Mouse (Mus musculus) small intestine, adult 2 months (tissue): Measurements from ENCODE around the gene Prr5l. TPM values are rescaled to one million over a fixed set of nuclear protein-coding genes. Genes with fewer than 3 reads are reported as not detected.

Source experiments
- H3K27ac ChIP-seq: fragments of 200-500 bp; 2 replicates; pipeline ENCODE4 v1.5.1; 2012; ENCODE audit warnings: low read depth, low read length, control low read depth, inconsistent platforms; ENCODE audit not compliant: insufficient read depth
- H3K27me3 ChIP-seq: fragments of 200-500 bp; 2 replicates; pipeline ENCODE4 v1.6.1; 2012; ENCODE audit warnings: mild to moderate bottlenecking, moderate library complexity, low read length, inconsistent platforms; ENCODE audit not compliant: control insufficient read depth, insufficient read depth
- H3K36me3 ChIP-seq: fragments of 200-500 bp; 2 replicates; pipeline ENCODE4 v1.6.1; 2012; ENCODE audit warnings: mild to moderate bottlenecking, low read length, control low read depth, inconsistent platforms; ENCODE audit not compliant: control insufficient read depth, insufficient read depth
- H3K4me1 ChIP-seq: fragments of 200-500 bp; 2 replicates; pipeline ENCODE4 v1.6.1; 2012; ENCODE audit warnings: low read length, inconsistent platforms, mixed read lengths; ENCODE audit not compliant: control insufficient read depth, insufficient read depth, insufficient read length
- H3K4me3 ChIP-seq: fragments of 200-500 bp; 2 replicates; pipeline ENCODE4 v1.5.1; 2012; ENCODE audit warnings: low read depth, mild to moderate bottlenecking, control low read depth, inconsistent platforms, low read length, moderate library complexity
- CTCF ChIP-seq: fragments of 200-500 bp; IDR thresholded peaks from 2 replicates; pipeline ENCODE4 v1.5.1; 2012; ENCODE audit warnings: low read depth, mild to moderate bottlenecking, control low read depth, inconsistent platforms, low read length, moderate library complexity, mixed read lengths; ENCODE audit not compliant: insufficient replicate concordance, insufficient read length; ENCODE audit errors: extremely low read depth
- POLR2A ChIP-seq: fragments of 200-500 bp; IDR thresholded peaks from 2 replicates; pipeline ENCODE4 v1.6.1; 2012; ENCODE audit warnings: low read depth, mild to moderate bottlenecking, control low read depth, inconsistent platforms, low read length, moderate library complexity
- WGBS: fragments of 180-500 bp; shearing (Covaris S2); methylation state at CpG from one replicate; pipeline ENCODE4 v1.1.7; 2018; 5-methylcytosine and 5-hydroxymethylcytosine counted together
- polyA plus RNA-seq: library from polyadenylated mRNA; depleted of rRNA; stranded (reverse); fragments of >200 nt; gene quantifications from 2 replicates; pipeline ENCODE4 v1.2.3, GENCODE M21; 2012

Prr5l gene
- polyA plus RNA-seq, 1 experiment: 3.9 TPM

DNA sequence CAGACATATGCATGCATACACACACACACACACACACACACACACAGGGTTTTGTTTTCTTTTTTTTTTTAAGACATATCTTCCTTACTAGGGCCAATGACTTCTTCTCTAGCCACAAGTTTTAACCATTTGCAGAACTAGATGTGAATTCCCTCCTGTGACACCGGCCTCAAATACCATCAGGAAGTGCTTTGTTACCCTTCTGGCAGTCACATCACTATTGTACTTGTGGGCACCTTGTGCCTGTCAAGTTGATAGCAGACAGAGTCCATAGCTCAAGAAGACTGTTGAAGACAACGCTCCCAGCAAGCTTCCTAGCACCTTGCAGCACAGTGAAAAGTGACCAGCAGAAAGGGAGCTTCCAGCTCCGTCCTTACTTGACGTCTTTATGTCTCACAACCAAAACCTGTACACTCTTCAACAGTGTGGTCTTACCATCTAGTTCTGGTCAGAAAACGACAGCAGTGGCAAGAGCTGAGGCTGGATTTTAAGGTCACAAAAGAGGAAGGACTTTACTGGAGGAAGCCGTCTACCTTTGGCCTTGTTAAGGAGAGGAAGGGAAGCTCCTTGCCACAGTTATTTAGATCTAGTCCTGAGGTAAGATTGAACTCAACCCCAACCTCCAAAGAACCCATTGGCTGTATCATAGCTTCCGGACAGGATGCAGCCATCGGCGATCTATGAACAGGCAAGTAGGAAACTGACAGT is 47.9 kb downstream of the Prr5l start:
- 78% methylated on average over 9 of the region's 9 CpGs for WGBS

DNA sequence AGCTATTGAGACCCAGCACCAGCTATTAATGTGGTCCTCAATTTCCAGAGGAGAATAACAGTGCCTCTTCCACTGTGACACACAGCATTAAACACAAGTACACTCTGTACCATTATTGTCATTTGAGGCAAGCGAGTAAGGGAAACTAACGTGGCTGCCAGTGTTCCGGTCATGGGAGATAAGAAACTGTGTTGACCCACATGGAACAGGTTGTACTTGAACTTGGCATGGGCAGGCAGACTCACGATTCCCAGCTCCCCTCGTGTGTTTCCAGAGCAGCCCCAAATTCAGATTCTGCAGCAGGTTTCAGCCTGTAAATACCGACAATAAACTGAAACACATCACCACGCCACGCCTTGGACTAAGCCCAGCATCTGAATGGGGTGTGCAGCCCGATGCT is 50.5 kb downstream of the Prr5l start:
- 0 out of 2 replicates have a peak, but pooled peaks cover 2% of the 10 kb centered on the region for H3K27me3 ChIP-seq
- no peaks in the 10 kb centered on the region for H3K36me3 ChIP-seq
- H3K4me3 ChIP-seq: no peak overlapping the region
- 54% methylated on average over 9 of the region's 9 CpGs for WGBS
- H3K4me1 ChIP-seq: peaks cover 8% of the 10 kb centered on the region
- H3K27ac ChIP-seq: no peak overlapping the region
- TF ChIP-seq CTCF: no peak
- no peak for TF ChIP-seq POLR2A

More for the DNA sequence above, 47.9 kb downstream of the Prr5l start:
- peaks cover 3% of the 10 kb centered on the region; the same call in 1 of the 2 replicates for H3K4me1 ChIP-seq
- TF ChIP-seq POLR2A (no peak), CTCF (no peak)
- H3K27me3 ChIP-seq: 0 out of 2 replicates have a peak, but pooled peaks cover 2% of the 10 kb centered on the region
- no peak overlapping the region for H3K27ac ChIP-seq
- H3K4me3 ChIP-seq: no peak overlapping the region
- H3K36me3 ChIP-seq: no peaks in the 10 kb centered on the region

DNA sequence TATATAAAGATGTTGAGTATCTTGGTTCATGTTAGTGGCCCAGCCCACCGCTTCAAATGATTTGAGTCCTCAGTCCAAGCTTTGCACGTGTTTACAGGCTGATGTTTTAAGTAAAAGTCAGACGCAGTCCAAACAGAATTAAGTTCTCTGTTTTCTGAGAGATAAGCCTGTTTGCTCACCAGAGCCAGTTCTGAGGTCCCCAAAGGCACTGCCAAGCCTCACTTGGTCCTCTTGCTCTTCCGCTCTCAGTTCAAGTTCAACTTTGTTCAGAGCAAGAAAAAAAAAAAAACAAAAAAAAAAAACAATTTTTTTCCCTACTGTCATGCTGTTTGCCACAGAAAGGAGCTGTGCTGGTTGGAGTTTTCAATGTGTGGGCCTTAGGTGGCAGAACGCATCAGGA is 51.0 kb downstream of the Prr5l start:
- Histone ChIP-seq H3K36me3 (no peaks in the 10 kb centered on the region), H3K27me3 (0 out of 2 replicates have a peak, but pooled peaks cover 2% of the 10 kb centered on the region), H3K4me3 (no peak overlapping the region), H3K27ac (no peak overlapping the region), H3K4me1 (peaks cover 13% of the 10 kb centered on the region)
- 80% methylated on average over 5 of the region's 5 CpGs for WGBS
- TF ChIP-seq POLR2A: no peak
- no peak for TF ChIP-seq CTCF

DNA sequence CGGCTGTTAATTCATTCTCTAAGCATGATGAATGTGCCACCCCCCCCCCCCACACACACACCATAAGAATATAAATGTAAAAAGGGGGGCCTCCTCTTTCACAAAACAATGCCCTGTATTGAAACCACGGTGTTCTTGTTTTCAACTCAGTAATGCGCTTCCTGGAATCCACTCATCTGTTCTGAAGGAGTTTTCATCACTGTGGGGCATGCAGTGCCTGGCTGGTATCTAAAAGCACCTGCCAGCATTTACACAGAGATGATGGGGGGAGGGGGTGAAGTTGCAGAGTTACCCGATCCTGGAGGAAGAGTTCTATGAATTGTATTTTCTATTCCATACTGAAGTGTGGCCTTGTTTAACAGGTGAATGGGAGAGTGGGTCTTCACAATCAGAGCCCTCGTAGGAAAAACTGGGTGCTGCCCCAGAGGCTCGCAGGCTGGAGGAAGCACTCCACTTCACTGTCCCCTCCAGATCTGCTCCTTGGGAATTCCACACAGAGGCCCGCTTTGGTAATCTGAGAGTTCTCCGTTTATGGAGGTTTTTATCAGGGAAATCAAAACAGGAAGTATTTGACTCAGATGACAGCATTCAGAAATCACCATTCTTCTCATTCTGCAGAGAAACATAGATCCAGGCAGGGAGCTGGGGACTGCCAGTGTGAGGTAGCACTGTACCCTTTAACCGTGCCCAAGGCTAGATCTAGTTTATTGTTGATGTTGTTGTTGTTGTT is 52.5 kb downstream of the Prr5l start:
- Histone ChIP-seq H3K4me3 (no peak overlapping the region), H3K27me3 (no peaks in the 10 kb centered on the region), H3K4me1 (peaks cover 14% of the 10 kb centered on the region), H3K27ac (no peak overlapping the region), H3K36me3 (no peaks in the 10 kb centered on the region)
- TF ChIP-seq POLR2A (no peak), CTCF (no peak)
- 28% methylated on average over 9 of the region's 9 CpGs for WGBS

DNA sequence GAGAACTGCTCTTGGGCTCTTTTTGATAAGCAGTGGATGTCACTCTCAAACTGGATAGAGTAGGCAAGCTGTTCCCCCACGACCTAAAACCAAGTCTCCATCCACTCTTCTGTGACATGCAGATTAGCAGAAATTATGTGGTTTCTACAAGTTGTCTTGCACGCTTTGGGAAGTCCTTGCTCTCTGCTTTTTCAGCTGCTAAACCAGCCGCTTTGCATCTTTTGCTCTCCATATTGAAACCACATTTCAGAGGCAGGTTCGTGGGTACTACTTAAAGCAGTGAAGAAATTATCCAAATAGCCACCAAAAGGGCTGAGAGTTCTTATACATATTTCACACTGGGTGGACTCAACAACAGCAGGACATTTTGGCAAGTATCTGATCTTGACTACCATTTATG is 53.8 kb downstream of the Prr5l start:
- Histone ChIP-seq H3K36me3 (no peaks in the 10 kb centered on the region), H3K27ac (no peak overlapping the region), H3K27me3 (no peaks in the 10 kb centered on the region), H3K4me1 (peaks cover 14% of the 10 kb centered on the region), H3K4me3 (no peak overlapping the region)
- TF ChIP-seq POLR2A (no peak), CTCF (no peak)
- WGBS: 83% methylated on average over 4 of the region's 4 CpGs

DNA sequence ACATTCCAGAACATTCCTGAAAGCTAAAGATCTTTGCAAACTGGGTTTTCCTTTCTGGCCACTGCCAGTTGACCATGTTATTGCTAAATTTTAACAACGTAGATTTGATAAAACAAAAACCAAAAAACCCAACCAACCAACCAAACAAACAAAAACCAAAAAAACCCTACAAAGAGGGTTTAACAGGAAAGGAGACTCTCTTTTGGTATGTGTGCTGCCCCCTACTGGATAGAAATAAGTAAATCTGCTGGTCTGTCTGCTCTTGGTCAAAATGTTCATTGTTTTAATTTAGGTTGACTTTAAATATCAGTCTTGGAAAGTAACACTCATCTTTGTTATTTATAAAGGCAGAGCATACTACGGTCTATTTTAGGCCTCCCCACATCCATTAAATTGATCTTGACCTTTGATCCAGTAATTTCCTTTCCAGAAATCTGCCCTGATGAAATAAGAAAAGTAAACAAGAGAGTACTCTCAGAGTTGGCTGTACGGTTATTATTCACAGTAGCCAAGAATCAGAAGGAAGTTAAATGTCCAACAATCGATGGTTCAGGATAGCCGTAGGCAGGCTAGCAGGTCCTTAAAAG is 54.7 kb downstream of the Prr5l start:
- Histone ChIP-seq H3K36me3 (no peaks in the 10 kb centered on the region), H3K4me1 (peaks cover 14% of the 10 kb centered on the region), H3K4me3 (no peak overlapping the region), H3K27ac (peak overlapping the region; percentile 81), H3K27me3 (no peaks in the 10 kb centered on the region)
- TF ChIP-seq POLR2A (no peak), CTCF (no peak)
- WGBS: 9% methylated on average over 5 of the region's 5 CpGs

DNA sequence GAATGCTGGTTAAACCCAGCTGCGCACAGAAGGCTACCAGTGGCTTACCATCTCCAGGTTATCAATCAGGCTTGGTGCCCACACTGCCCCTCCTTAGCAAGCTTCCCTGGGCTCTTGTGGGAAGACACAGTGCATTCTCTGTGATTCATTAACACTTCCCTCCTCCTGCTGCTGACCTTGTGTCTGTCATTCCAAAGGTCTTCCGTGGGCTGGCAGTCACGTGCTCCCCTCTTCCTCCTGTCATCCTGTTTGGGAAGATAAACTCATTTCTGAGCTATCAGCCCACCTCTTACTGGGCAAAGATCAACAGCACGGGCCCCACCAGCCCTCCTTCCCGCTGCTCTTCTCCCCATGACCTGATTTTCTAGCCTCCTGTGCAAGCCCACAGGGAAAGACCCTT is 55.2 kb downstream of the Prr5l start:
- 13% methylated on average over 5 of the region's 5 CpGs for WGBS
- peak overlapping the region; percentile 81 for H3K27ac ChIP-seq

More for the DNA sequence above, 55.2 kb downstream of the Prr5l start:
- Histone ChIP-seq H3K4me1 (peaks cover 14% of the 10 kb centered on the region), H3K27me3 (no peaks in the 10 kb centered on the region), H3K4me3 (no peak overlapping the region), H3K36me3 (no peaks in the 10 kb centered on the region)
- TF ChIP-seq CTCF (peak; percentile 14; the same call in 1 of the 2 replicates), POLR2A (no peak)
